Mouse (Mus musculus) lung, adult 2 months (tissue): Measurements from ENCODE around the gene Rab20. TPM values are rescaled to one million over a fixed set of nuclear protein-coding genes. Genes with fewer than 3 reads are reported as not detected.

ENCODE experiments used
- DNase-seq: peaks from one replicate; pipeline ENCODE4 v3.0.0; 2022
- H3K4me1 ChIP-seq: fragments of 200-500 bp; 2 replicates; pipeline ENCODE4 v1.6.1; 2011; ENCODE audit warnings: low read length; ENCODE audit not compliant: control insufficient read depth, insufficient read depth
- H3K4me3 ChIP-seq: fragments of 200-500 bp; replicated peaks from 2 replicates; pipeline ENCODE3; 2011; ENCODE audit warnings: low read depth, mild to moderate bottlenecking, control low read depth, low read length; ENCODE audit errors: extremely low read depth
- CTCF ChIP-seq: fragments of 200-500 bp; IDR thresholded peaks from 2 replicates; pipeline ENCODE4 v1.5.1; 2011; ENCODE audit warnings: mild to moderate bottlenecking, low read length, control low read depth; ENCODE audit not compliant: insufficient read depth
- POLR2A ChIP-seq: fragments of 200-500 bp; IDR thresholded peaks from 2 replicates; pipeline ENCODE4 v1.6.1; 2011; ENCODE audit warnings: low read depth, mild to moderate bottlenecking, control low read depth, low read length, borderline replicate concordance; ENCODE audit errors: extremely low read depth
- WGBS: fragments of 180-500 bp; shearing (Covaris S2); methylation state at CpG from one replicate; pipeline ENCODE4 v1.1.7; 2018; 5-methylcytosine and 5-hydroxymethylcytosine counted together
- polyA plus RNA-seq: library from polyadenylated mRNA; depleted of rRNA; stranded (reverse); fragments of >200 nt; gene quantifications from 2 replicates; pipeline ENCODE4 v1.2.3, GENCODE M21; 2012; rRNA removed

Rab20 gene
- polyA plus RNA-seq, 1 experiment, result 17.3 TPM

GRCm38 (mm10) chr8:11419645-11420044 lies 58.9 kb downstream of the Rab20 start:
- DNase-seq, result peak; percentile 54
- peak; percentile 84 for TF ChIP-seq CTCF
- no peak for TF ChIP-seq POLR2A
- Histone ChIP-seq H3K4me3 (no peak overlapping the region), H3K4me1 (no peaks in the 10 kb centered on the region; the same call in 1 of the 2 replicates)
- WGBS, result 10% methylated on average over 2 of the region's 2 CpGs

GRCm38 (mm10) chr8:11419232-11419631 lies 59.3 kb downstream of the Rab20 start:
- 26% methylated on average over 6 of the region's 6 CpGs for WGBS
- TF ChIP-seq CTCF (no peak), POLR2A (no peak)
- DNase-seq, result no peak
- Histone ChIP-seq H3K4me3 (no peak overlapping the region), H3K4me1 (no peaks in the 10 kb centered on the region; the same call in 1 of the 2 replicates)

DNA sequence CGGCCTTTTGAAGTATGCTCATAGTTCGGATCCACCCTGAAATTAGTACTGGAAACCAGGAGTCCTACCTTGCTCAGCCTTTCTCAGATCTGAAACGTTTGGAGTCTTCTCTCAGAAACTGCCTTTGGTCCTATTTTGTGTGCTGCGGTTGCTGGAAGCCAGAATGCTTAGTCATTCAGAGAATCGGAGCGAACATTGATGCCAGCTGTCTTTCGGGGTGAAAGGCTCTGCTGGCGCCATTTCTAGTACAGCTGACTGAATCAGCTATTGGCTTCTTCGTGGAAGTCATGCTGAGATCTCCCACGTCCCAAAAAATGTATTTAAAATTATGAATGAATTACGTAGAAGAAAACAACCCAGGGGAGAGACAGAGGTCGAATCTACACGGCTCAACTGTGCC lies 60.7 kb downstream of the Rab20 start:
- DNase-seq, result no peak
- H3K4me3 ChIP-seq, result no peak overlapping the region
- no peak for TF ChIP-seq POLR2A
- no peak for TF ChIP-seq CTCF
- WGBS, result 65% methylated on average over 13 of the region's 13 CpGs
- no peaks in the 10 kb centered on the region; the same call in 1 of the 2 replicates for H3K4me1 ChIP-seq

- Histone ChIP-seq H3K4me1 (peaks cover 2% of the 10 kb centered on the region), H3K4me3 (no peak overlapping the region)
- WGBS, result 87% methylated on average over 10 of the region's 10 CpGs
- TF ChIP-seq CTCF (no peak), POLR2A (no peak)
- no peak for DNase-seq
These were observed 63.4 kb downstream of the Rab20 start for GRCm38 (mm10) chr8:11415089-11415488.

GRCm38 (mm10) chr8:11414304-11414703 lies 64.2 kb downstream of the Rab20 start:
- peaks cover 2% of the 10 kb centered on the region for H3K4me1 ChIP-seq
- no peak overlapping the region for H3K4me3 ChIP-seq
- DNase-seq, result no peak
- TF ChIP-seq POLR2A (no peak), CTCF (no peak)
- 81% methylated on average over 8 of the region's 8 CpGs for WGBS

DNA sequence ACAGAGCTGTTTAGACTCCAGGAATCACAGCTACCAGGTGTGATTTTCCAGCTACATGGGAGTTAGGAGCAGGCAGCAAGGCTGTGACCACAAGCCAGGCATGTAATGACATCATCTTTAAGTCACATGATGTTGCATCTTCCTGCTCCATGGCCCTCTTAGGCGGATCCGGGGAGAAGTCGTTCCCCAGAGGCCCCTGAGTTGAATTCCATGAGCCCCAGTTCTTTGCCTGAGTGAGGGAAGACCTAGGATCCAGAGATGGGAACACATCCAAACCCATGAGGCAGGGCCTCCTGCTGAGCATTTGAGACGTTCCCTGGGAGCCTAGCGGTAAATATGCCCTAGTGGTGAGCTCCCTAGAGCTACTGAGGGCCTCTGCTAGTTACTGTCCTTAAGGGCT lies 66.1 kb downstream of the Rab20 start:
- DNase-seq, result no peak

DNA sequence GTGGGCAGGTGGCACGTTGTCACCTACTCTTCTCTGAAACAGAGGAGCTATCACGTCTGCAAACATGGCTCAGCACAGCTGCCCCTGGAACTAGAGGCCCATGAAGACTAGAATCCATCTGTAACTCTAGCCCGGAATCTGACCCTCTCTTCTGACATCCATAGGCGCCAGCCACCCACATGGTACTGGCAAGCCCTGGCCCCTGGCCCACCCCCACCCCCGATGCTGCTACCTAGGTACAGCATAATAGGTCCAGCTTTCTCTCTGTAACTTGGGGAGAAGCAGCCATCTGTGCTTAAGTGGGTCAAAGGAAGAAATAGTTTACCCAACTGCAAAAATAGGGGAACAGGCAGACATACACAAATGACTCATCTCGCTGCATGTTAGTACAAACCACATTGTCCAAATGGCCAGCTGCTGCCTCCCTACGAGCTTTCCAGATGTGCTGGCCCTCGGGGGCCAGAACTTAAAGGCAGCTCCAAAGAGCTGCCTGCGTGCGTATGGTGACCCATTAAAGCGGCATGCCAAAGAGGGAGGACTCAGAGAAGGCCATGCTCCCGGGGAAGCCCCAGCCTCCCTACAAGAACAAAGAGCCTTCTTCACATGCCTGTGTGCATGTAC lies 66.9 kb downstream of the Rab20 start:
- DNase-seq, result no peak
- Histone ChIP-seq H3K4me3 (no peak overlapping the region), H3K4me1 (peaks cover 4% of the 10 kb centered on the region; the same call in 1 of the 2 replicates)
- TF ChIP-seq POLR2A, result no peak
- 45% methylated on average over 12 of the region's 12 CpGs for WGBS

More for the DNA sequence above, 66.1 kb downstream of the Rab20 start:
- Histone ChIP-seq H3K4me3 (no peak overlapping the region), H3K4me1 (peaks cover 2% of the 10 kb centered on the region; the same call in 1 of the 2 replicates)
- TF ChIP-seq POLR2A, result no peak
- no peak for TF ChIP-seq CTCF
- 36% methylated on average over 5 of the region's 5 CpGs for WGBS

DNA sequence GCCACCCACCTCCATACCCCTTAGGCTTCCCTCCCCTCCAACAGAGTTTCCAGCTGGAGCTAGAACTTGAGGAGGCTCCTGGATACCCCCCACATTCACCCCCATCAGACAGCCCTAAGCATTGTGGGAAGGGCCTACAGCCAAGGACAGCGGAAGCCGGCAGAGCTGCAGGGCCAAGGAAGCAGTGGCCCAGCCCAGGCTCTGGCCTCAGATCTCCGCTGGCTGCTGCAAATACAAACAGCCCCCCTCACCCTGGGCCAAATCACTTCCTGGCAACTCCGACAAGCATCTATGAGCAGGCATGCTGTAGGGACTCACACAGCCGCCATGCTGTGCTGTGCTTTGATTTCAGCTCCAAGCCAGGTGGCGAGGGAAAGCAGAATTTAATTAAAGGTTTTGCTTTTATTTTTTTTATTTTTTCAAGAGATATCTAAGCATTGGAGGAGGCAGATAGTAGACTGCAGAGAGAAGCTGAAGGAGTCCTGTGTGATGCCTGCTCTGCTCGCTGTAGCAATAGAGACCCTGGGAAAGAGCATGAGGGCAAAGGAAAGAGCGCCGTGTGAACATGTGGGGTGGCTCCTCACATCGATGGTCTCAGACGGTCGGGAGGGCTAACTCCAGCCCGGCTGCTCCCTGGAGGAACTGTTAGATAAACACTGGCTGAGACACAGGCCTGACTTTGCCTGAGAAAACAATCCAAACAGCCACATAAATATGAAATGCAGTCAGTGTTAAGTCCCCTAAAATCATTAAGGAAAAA lies 72.6 kb downstream of the Rab20 start:
- 35% methylated on average over 13 of the region's 13 CpGs for WGBS
- no peak for DNase-seq
- TF ChIP-seq CTCF, result peak; percentile 38
- TF ChIP-seq POLR2A, result no peak
- Histone ChIP-seq H3K4me1 (peaks cover 12% of the 10 kb centered on the region), H3K4me3 (no peak overlapping the region)

GRCm38 (mm10) chr8:11404614-11405013 lies 73.9 kb downstream of the Rab20 start:
- TF ChIP-seq POLR2A (no peak), CTCF (no peak)
- 78% methylated on average over 4 of the region's 4 CpGs for WGBS
- no peak for DNase-seq

DNA sequence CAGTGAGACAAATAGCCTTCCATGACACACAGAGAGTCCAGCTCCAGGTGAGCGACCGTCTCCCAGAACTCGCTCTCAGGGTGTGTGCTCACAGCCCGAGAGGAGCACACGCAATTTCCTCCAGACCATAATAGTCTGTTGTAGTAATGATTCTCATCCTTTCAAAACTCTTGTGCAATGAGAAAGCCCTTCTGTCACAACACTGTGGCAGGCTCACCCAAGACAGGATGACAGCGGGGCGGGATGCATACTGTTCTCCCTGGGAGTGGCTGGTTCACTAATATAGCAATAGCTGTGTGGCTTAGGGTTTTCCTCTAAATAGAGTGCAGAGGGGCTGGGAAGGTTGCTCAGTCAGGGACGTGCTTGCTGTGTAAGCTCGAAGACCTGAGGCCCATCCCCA lies 74.7 kb downstream of the Rab20 start:
- peaks cover 16% of the 10 kb centered on the region for H3K4me1 ChIP-seq
- WGBS, result 81% methylated on average over 9 of the region's 9 CpGs
- TF ChIP-seq POLR2A (no peak), CTCF (no peak)
- no peak overlapping the region for H3K4me3 ChIP-seq
- DNase-seq, result no peak

More at GRCm38 (mm10) chr8:11404614-11405013, 73.9 kb downstream of the Rab20 start:
- Histone ChIP-seq H3K4me1 (peaks cover 16% of the 10 kb centered on the region), H3K4me3 (no peak overlapping the region)

Other genes with a start within 250 kb of the Rab20 start
- 219 and 237 TPM in 2 replicates for gene Col4a2, start 165.9 kb downstream of the Rab20 start, polyA plus RNA-seq
- gene Col4a1, start 165.9 kb downstream of the Rab20 start, polyA plus RNA-seq, result 556 and 580 TPM in 2 replicates
- gene Naxd, start 18.8 kb upstream of the Rab20 start, polyA plus RNA-seq, result 142 and 150 TPM in 2 replicates
- 38.8 and 48.4 TPM in 2 replicates for gene Cars2, start 72.1 kb upstream of the Rab20 start, polyA plus RNA-seq
- 18.5 and 21.5 TPM in 2 replicates for gene Ing1, start 76.9 kb upstream of the Rab20 start, polyA plus RNA-seq
- 52.3 and 54.5 TPM in 2 replicates for gene Ankrd10, start 157.0 kb upstream of the Rab20 start, polyA plus RNA-seq
- gene 1700016D06Rik, start 222.4 kb upstream of the Rab20 start, polyA plus RNA-seq, result not detected in 2 replicates
- 50.9 and 56.2 TPM in 2 replicates for gene Arhgef7, start 249.0 kb upstream of the Rab20 start, polyA plus RNA-seq